Mouse (Mus musculus) bone marrow macrophage, adult 2 months (primary cell): ENCODE data around the gene H60b. TPM values are rescaled to one million over a fixed set of nuclear protein-coding genes. Genes with fewer than 3 reads are reported as not detected.

Source experiments
- H3K27ac ChIP-seq: 2 replicates; pipeline ENCODE4 v1.5.1; 2012; ENCODE audit warnings: low read depth, low read length; ENCODE audit not compliant: insufficient read depth
- H3K4me1 ChIP-seq: 2 replicates; pipeline ENCODE4 v1.6.1; 2012; ENCODE audit warnings: low read length; ENCODE audit not compliant: control insufficient read depth, insufficient read depth
- H3K4me3 ChIP-seq: 2 replicates; pipeline ENCODE4 v1.5.1; 2012; ENCODE audit warnings: mild to moderate bottlenecking, low read length, moderate library complexity; ENCODE audit not compliant: insufficient read depth
- CTCF ChIP-seq: IDR thresholded peaks from 2 replicates; pipeline ENCODE4 v1.5.1; 2012; ENCODE audit warnings: low read depth, mild to moderate bottlenecking, low read length, moderate library complexity
- POLR2A ChIP-seq: IDR thresholded peaks from 2 replicates; pipeline ENCODE4 v1.6.1; 2012; ENCODE audit warnings: mild to moderate bottlenecking, low read depth, low read length, borderline replicate concordance
- polyA plus RNA-seq: library from polyadenylated mRNA; stranded (reverse); fragments of >200 nt; gene quantifications from 2 replicates; pipeline ENCODE4 v1.2.4, GENCODE M21; 2012; ENCODE audit not compliant: missing spikeins, insufficient read depth, insufficient read length

The H60b gene
- polyA plus RNA-seq, 1 experiment: not detected

- H3K27ac ChIP-seq: no peak overlapping the region
- TF ChIP-seq POLR2A: no peak
- TF ChIP-seq CTCF: no peak
These were observed 145.3 kb downstream of the H60b start for GRCm38 (mm10) chr10:22303736-22304135.

GRCm38 (mm10) chr10:22305801-22306200 lies 147.4 kb downstream of the H60b start:
- Histone ChIP-seq H3K27ac (peak overlapping the region; percentile 61), H3K4me3 (peak overlapping the region; percentile 79; the same call in 1 of the 2 replicates), H3K4me1 (peaks cover 37% of the 10 kb centered on the region)
- no peak for TF ChIP-seq CTCF
- TF ChIP-seq POLR2A: no peak

More at GRCm38 (mm10) chr10:22303736-22304135, 145.3 kb downstream of the H60b start:
- Histone ChIP-seq H3K4me1 (peaks cover 50% of the 10 kb centered on the region), H3K4me3 (no peak overlapping the region)

- H3K4me1 ChIP-seq: peaks cover 31% of the 10 kb centered on the region
- peak overlapping the region; percentile 61 for H3K27ac ChIP-seq
- TF ChIP-seq CTCF (no peak), POLR2A (no peak)
- peak overlapping the region; percentile 79 for H3K4me3 ChIP-seq
These were observed 148.1 kb downstream of the H60b start for GRCm38 (mm10) chr10:22306452-22306851.

GRCm38 (mm10) chr10:22308221-22308620 lies 149.8 kb downstream of the H60b start:
- no peak overlapping the region for H3K27ac ChIP-seq
- peaks cover 25% of the 10 kb centered on the region for H3K4me1 ChIP-seq
- TF ChIP-seq POLR2A (no peak), CTCF (no peak)
- H3K4me3 ChIP-seq: no peak overlapping the region

- H3K4me1 ChIP-seq: no peaks in the 10 kb centered on the region
- no peak overlapping the region for H3K27ac ChIP-seq
- no peak overlapping the region for H3K4me3 ChIP-seq
- no peak for TF ChIP-seq POLR2A
- no peak for TF ChIP-seq CTCF
These were observed 164.5 kb downstream of the H60b start for GRCm38 (mm10) chr10:22322858-22323257.

Other genes with a start within 250 kb of the H60b start
- gene 4930444G20Rik, start 90.5 kb upstream of the H60b start, polyA plus RNA-seq: not detected in 2 replicates
- gene E030030I06Rik, start 9.3 kb upstream of the H60b start, polyA plus RNA-seq: 4.0 and 7.5 TPM in 2 replicates
- gene Raet1e, start within 50 bp of the H60b start, polyA plus RNA-seq: 6.0 and 6.3 TPM in 2 replicates
- 4.6 TPM in 2 replicates for gene Raet1d, start 202.0 kb downstream of the H60b start, polyA plus RNA-seq